Mouse (Mus musculus): Measurements from ENCODE around the gene Clec16a. TPM values are rescaled to one million over a fixed set of nuclear protein-coding genes. Genes with fewer than 3 reads are reported as not detected.

Clec16a gene
- polyA plus RNA-seq, 1 experiment from 2014 or later, result 65.7 TPM

DNA sequence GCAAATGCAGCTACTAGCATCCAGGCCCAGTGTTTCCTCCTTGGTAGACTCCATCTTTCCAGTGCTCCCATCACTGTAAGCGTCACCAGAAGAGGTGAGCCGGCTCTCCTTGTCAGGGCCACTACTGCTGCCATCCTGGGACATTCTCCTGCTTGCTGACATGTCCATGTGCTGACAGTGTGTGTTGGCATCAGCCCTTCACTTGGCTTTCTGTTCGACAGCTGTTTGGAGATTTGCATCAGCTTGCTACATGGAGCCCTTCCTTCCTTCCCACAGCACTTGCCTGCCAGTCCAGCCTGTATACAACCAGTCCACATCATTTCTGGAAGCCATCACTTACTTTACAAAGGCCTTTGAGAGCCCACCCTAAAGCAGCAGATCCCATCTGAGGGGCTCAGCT lies 193.7 kb downstream of the Clec16a start:
- H3K9ac ChIP-seq (replicated peaks), result no peak overlapping the region
- no peaks in the 10 kb centered on the region for H3K9me3 ChIP-seq
- no peak overlapping the region for H3K27ac ChIP-seq
- no peaks in the 10 kb centered on the region for H3K36me3 ChIP-seq
- no peaks in the 10 kb centered on the region for H3K27me3 ChIP-seq
- H3K4me2 ChIP-seq (replicated peaks), result no peak overlapping the region
- H3K4me1 ChIP-seq (replicated peaks), result peaks cover 3% of the 10 kb centered on the region; the same call in 1 of the 2 replicates
- 96% methylated on average over 3 of the region's 3 CpGs for WGBS
- H3K4me3 ChIP-seq (replicated peaks), result no peak overlapping the region
- ATAC-seq, result no peak

DNA sequence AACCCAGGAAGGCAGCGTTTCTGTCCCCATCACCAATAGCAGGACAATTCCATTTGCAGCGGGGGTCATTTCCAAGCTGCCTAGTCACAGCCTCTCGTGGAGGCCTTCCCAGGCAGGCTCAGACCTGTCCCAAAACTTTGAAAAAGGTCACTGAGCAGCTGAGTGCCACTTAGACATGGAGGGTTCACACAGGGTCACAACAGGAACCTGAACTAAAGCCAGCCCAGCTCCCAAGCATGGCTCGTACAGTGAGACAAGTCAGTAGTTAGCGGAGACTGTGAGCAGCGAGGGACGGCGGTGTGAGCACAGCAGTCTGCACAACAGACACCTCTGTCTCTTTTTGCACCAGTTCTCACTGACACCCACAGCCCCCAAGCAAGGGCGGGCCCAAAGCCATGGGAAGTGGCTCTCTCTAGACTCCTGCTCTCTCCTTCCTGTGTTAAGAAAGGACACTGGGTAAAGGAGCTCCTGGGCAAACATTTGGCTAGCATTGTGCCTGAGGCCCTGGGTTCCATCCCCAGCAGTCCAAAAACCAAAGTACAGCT lies 194.8 kb downstream of the Clec16a start:
- Histone ChIP-seq H3K36me3 (no peaks in the 10 kb centered on the region), H3K9me3 (no peaks in the 10 kb centered on the region), H3K27ac (no peak overlapping the region), H3K4me3 (replicated peaks) (no peak overlapping the region), H3K9ac (replicated peaks) (no peak overlapping the region), H3K4me2 (replicated peaks) (no peak overlapping the region), H3K4me1 (replicated peaks) (peaks cover 3% of the 10 kb centered on the region; the same call in 1 of the 2 replicates), H3K27me3 (no peaks in the 10 kb centered on the region)
- ATAC-seq, result no peak
- 76% methylated on average over 9 of the region's 9 CpGs for WGBS

DNA sequence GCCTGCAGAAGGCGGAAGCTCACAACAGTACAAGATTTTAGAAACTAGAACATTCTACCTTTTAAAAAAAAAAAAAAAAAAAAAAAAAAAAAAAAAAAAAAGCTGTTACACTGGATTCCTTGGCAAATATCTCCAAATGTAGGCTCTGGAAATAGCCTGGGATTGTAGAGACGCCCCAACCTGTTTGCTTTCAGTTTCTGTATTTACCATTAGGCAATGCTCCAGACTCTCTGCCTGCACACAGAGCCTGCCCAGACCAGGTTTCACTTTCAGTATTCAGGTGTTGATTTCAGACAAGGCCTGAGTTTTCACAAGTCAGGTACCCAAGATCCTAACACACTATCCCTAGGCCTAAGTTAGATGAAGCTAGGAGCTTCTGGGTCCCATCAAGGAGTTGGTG lies 195.9 kb downstream of the Clec16a start:
- H3K9ac ChIP-seq (replicated peaks), result no peak overlapping the region
- H3K27ac ChIP-seq, result no peak overlapping the region
- no peak overlapping the region for H3K4me2 ChIP-seq (replicated peaks)
- no peaks in the 10 kb centered on the region for H3K27me3 ChIP-seq
- H3K9me3 ChIP-seq, result no peaks in the 10 kb centered on the region
- H3K4me3 ChIP-seq (replicated peaks), result no peak overlapping the region
- no peak for ATAC-seq
- 93% methylated on average over 2 of the region's 2 CpGs for WGBS
- peaks cover 3% of the 10 kb centered on the region; the same call in 1 of the 2 replicates for H3K4me1 ChIP-seq (replicated peaks)
- no peaks in the 10 kb centered on the region for H3K36me3 ChIP-seq

DNA sequence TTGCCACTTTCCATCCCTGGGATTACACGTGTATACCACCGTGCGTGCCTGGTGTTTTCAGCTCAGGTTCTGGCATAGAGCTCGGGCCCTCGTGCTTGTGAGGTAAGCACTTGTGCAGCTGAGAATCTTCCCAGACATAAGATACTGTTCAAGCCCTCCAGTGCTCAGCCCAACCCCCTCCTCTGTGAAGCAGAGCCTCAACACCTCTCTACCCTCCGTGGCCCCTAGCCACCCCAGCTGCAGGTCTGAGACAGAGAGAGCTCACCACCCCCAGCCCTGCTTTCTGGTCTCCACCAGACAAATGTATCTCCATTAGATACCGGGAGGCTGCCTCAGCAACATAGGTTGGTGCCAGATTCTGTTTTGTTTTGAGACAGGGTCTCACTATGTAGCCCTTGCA lies 204.1 kb downstream of the Clec16a start:
- H3K27ac ChIP-seq, result no peak overlapping the region
- no peak overlapping the region for H3K4me3 ChIP-seq (replicated peaks)
- WGBS, result 80% methylated on average over 7 of the region's 7 CpGs
- no peaks in the 10 kb centered on the region for H3K27me3 ChIP-seq
- no peak overlapping the region for H3K9ac ChIP-seq (replicated peaks)
- no peak for ATAC-seq
- H3K4me2 ChIP-seq (replicated peaks), result no peak overlapping the region
- H3K36me3 ChIP-seq, result no peaks in the 10 kb centered on the region
- 0 out of 2 replicates have a peak, but pooled peaks cover 3% of the 10 kb centered on the region for H3K4me1 ChIP-seq (replicated peaks)
- no peaks in the 10 kb centered on the region for H3K9me3 ChIP-seq

DNA sequence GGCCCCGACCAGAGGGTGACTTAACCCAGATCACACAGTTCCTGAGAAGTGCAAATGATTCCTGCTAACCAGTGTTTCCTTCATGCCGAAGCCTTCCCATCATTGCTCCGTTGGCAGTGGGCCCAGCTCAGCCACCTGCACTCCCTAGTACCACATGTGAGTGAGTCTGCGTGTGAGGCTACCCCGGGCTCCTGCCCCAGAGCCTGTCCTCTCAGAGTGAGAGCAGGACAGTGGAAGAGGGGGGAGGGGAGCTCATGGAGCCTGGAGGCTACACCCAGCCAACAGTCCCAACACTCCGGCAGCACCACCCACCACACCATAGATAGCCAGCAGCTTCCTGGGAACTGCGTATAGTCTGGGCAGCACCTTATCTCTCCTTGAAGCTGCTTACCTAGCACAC lies 204.7 kb downstream of the Clec16a start:
- H3K4me3 ChIP-seq (replicated peaks), result no peak overlapping the region
- H3K4me2 ChIP-seq (replicated peaks), result no peak overlapping the region
- no peaks in the 10 kb centered on the region for H3K36me3 ChIP-seq
- H3K4me1 ChIP-seq (replicated peaks), result 0 out of 2 replicates have a peak, but pooled peaks cover 3% of the 10 kb centered on the region
- H3K27me3 ChIP-seq, result no peaks in the 10 kb centered on the region
- H3K9ac ChIP-seq (replicated peaks), result no peak overlapping the region
- H3K9me3 ChIP-seq, result no peaks in the 10 kb centered on the region
- 76% methylated on average over 7 of the region's 7 CpGs for WGBS
- no peak; the same call in 1 of the 2 replicates for ATAC-seq
- H3K27ac ChIP-seq, result no peak overlapping the region

DNA sequence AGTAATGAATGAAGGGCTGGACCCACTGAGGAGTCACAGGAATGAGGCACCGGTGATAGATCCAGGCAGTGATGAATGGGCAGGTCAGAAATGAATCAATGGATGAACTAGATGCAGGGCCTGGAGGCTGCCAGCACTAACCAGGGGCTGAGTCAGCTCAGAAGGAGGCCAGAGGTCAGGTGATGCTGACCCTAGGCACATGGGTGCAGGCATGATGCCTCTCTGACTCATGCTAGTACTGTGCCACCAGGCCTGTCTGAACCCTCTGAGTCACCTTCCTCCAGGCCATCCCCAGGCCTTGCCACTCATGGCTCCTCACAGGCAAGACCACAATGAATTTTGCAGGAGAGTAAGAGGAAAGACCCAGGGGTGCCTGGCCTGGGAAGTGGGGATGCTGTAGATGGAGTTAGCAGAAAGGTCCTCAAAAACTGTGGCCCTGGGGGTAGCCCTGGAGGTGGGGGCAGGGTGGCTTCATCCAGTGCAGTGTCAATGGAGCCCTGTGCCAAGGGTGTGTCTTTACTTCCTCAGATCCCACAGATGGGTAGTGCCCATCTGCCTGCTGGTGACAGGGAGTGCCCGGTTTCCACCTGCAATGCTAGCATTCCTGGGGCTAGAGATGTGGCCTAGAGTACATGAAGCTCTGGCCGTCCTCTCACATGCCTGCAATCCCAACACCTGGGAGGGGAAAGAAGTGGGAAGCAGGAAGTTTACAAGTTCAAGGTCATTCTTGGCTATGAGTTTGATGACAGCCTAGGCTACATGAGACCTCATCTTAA lies 209.6 kb downstream of the Clec16a start:
- H3K27me3 ChIP-seq, result no peaks in the 10 kb centered on the region
- H3K4me2 ChIP-seq (replicated peaks), result no peak overlapping the region
- H3K36me3 ChIP-seq, result no peaks in the 10 kb centered on the region
- no peak overlapping the region for H3K27ac ChIP-seq
- no peaks in the 10 kb centered on the region for H3K9me3 ChIP-seq
- H3K9ac ChIP-seq (replicated peaks), result no peak overlapping the region
- WGBS, result 92% methylated on average over 3 of the region's 3 CpGs
- no peak overlapping the region for H3K4me3 ChIP-seq (replicated peaks)
- 0 out of 2 replicates have a peak, but pooled peaks cover 2% of the 10 kb centered on the region for H3K4me1 ChIP-seq (replicated peaks)
- ATAC-seq, result 0 out of 2 replicates have a peak, but pooled peaks have one; percentile 21

DNA sequence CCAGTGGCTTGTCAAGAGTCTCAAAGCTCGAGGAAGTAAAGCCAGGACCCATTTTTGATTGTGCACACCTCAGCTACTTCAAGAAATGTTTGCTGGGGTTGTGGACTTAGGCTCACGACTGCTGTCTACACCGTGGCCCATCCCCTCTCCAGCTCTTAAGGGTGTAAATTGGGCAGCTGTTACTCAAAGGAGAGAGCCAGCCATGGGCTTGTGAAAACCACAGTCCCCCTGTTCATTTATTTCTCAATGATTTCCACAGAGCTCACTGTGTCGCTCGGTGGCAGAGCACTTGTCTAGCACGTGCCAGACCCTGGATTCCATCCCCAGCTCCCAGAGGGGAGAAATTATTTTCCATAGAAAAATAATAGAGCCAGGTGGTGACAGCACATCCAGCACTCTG lies 211.0 kb downstream of the Clec16a start:
- H3K27me3 ChIP-seq, result no peaks in the 10 kb centered on the region
- no peak overlapping the region for H3K4me3 ChIP-seq (replicated peaks)
- H3K9ac ChIP-seq (replicated peaks), result no peak overlapping the region
- ATAC-seq, result no peak
- H3K27ac ChIP-seq, result no peak overlapping the region
- WGBS, result 84% methylated on average over 5 of the region's 6 CpGs
- no peaks in the 10 kb centered on the region for H3K4me1 ChIP-seq (replicated peaks)
- no peaks in the 10 kb centered on the region for H3K9me3 ChIP-seq
- H3K36me3 ChIP-seq, result no peaks in the 10 kb centered on the region
- H3K4me2 ChIP-seq (replicated peaks), result no peak overlapping the region

DNA sequence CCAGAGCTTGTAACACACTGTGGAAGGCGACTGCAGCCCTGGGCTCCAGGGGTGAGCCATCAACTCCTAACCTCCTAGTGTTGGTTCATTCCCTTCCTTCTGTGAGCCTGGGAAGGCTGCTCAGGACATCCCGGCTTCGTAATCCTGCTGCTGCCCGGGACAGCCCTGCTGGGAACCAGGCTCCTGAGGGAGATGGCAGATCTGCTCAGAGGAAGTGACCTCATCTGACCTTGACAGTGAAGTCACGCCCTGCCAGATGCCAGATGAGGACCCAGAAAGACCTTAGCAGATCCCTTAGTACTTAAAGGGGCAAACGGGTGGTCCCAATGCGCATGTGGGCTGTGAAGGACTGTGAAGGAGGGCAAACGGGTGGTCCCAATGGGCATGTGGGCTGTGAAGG lies 216.0 kb downstream of the Clec16a start:
- Histone ChIP-seq H3K27me3 (no peaks in the 10 kb centered on the region), H3K36me3 (no peaks in the 10 kb centered on the region), H3K4me1 (replicated peaks) (no peaks in the 10 kb centered on the region), H3K27ac (no peak overlapping the region), H3K9me3 (no peaks in the 10 kb centered on the region), H3K4me3 (replicated peaks) (no peak overlapping the region), H3K9ac (replicated peaks) (no peak overlapping the region), H3K4me2 (replicated peaks) (no peak overlapping the region)
- ATAC-seq, result no peak
- WGBS, result 80% methylated on average over 8 of the region's 8 CpGs

DNA sequence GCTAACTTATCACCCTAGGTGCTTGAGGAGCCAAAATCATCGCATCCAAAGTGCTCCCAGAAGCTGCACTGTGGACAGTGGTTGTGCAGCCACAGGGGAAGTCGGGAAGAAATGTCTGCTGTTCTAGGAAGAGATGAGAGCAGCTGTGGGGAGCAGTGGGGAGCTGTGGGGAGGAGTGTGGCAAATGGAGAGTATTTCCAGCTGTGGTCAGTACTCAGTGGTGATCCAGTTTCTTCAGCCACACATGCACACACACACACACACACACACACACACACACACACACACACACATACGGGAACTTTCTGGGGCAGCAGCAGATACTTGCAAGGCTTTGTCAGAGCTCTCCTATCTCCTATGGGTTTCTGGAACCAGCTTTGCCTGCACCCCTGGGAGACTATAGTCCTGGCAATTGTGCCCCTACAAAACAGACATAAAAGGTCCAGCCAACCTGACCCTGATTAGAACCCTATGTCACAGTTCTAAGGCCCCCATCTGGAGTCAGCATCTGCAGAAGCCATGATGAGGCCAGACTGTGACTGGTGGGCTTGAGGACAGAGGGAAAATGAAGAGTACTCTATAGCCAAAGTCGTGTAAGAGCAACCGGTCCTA lies 217.5 kb downstream of the Clec16a start:
- H3K4me3 ChIP-seq (replicated peaks), result no peak overlapping the region
- no peak overlapping the region for H3K4me2 ChIP-seq (replicated peaks)
- WGBS, result 78% methylated on average over 5 of the region's 5 CpGs
- H3K9me3 ChIP-seq, result no peaks in the 10 kb centered on the region
- H3K27me3 ChIP-seq, result no peaks in the 10 kb centered on the region
- no peak overlapping the region for H3K27ac ChIP-seq
- no peak overlapping the region for H3K9ac ChIP-seq (replicated peaks)
- H3K36me3 ChIP-seq, result no peaks in the 10 kb centered on the region
- ATAC-seq, result no peak
- H3K4me1 ChIP-seq (replicated peaks), result no peaks in the 10 kb centered on the region

DNA sequence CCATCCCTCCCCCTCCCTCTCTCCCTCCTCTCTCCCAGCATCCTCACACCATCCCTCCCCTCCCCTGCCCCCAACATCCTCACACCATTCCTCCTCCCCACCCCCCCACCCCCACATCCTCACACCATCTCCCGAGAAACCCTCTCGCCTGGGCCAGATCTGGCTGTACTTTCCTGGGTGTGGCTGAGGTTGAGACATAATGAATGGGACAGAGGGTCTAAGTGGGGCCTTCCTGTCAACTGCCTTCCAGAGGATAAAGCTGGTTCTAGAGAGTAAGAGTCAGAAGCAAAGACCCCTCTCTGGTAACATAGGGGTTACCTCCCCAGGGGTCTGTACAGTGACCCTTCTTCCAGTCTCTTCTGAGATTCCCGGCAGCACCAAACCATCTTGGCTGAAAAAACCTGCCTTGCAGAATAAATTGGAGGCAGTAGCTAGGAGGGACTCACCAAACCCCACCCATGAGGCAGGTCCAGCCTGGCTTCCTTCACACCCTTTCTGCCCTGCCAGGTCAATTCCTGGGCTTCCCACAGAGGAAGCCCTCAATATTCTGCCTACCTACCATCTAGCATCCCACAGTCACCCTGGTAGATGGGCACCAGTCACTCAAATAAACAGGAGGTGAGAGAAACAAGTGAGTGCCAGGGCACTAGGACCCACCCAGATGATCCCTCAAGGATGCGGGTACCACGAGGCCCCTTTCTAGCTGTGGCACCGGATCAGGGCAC lies 218.6 kb downstream of the Clec16a start:
- no peak for ATAC-seq
- no peaks in the 10 kb centered on the region for H3K36me3 ChIP-seq
- H3K27me3 ChIP-seq, result no peaks in the 10 kb centered on the region
- H3K4me3 ChIP-seq (replicated peaks), result no peak overlapping the region
- 67% methylated on average over 6 of the region's 6 CpGs for WGBS
- no peaks in the 10 kb centered on the region for H3K9me3 ChIP-seq
- H3K4me2 ChIP-seq (replicated peaks), result no peak overlapping the region
- no peak overlapping the region for H3K9ac ChIP-seq (replicated peaks)
- H3K27ac ChIP-seq, result no peak overlapping the region
- no peaks in the 10 kb centered on the region for H3K4me1 ChIP-seq (replicated peaks)

DNA sequence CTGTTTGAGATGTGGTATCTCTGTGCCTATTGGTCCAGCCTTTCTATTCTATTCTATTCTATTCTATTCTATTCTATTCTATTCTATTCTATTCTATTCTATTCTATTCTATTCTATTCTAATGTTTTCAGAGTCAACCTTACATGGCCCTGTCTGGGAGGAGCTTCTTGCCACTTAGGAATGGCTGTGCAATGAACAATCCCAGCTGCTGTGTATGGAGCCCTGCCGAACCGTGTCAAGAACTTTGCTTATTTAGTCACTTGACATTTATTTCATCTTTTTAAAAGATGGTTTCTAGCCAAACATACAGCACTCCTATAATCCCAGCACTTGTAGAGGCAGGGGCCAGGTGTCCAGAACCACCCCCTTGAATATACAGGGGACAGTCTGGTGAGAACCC lies 219.2 kb downstream of the Clec16a start:
- Histone ChIP-seq H3K27ac (no peak overlapping the region), H3K9me3 (no peaks in the 10 kb centered on the region), H3K36me3 (no peaks in the 10 kb centered on the region), H3K9ac (replicated peaks) (no peak overlapping the region), H3K4me2 (replicated peaks) (no peak overlapping the region), H3K4me1 (replicated peaks) (no peaks in the 10 kb centered on the region), H3K27me3 (peaks cover under 1% of the 10 kb centered on the region; the same call in 1 of the 2 replicates), H3K4me3 (replicated peaks) (no peak overlapping the region)
- no peak for ATAC-seq
- 68% methylated on average over 2 of the region's 2 CpGs for WGBS

DNA sequence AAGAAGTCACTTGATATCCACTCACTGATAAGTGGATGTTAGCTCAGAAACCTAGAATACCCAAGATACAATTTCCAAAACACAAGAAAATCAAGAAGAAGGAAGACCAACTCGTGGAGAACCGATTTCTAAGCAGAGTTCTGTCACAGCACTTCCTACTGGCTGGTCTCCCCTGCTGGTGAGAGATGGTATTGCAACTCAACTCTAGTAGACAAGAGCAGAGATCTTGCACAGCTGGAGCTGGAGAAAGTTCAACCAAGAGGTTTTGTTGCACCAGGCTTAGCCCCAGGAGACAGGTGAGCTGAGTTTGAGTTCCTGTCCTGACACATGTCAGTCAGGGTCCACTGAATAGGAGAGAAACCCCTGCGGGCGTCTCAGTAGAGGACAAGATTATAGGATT lies 222.0 kb downstream of the Clec16a start:
- H3K9ac ChIP-seq (replicated peaks), result no peak overlapping the region
- no peaks in the 10 kb centered on the region for H3K9me3 ChIP-seq
- H3K4me1 ChIP-seq (replicated peaks), result no peaks in the 10 kb centered on the region
- H3K36me3 ChIP-seq, result no peaks in the 10 kb centered on the region
- no peak overlapping the region for H3K4me2 ChIP-seq (replicated peaks)
- 44% methylated on average over 4 of the region's 4 CpGs for WGBS
- no peak overlapping the region for H3K27ac ChIP-seq
- ATAC-seq, result no peak
- no peak overlapping the region for H3K4me3 ChIP-seq (replicated peaks)
- H3K27me3 ChIP-seq, result peaks cover 6% of the 10 kb centered on the region; the same call in 1 of the 2 replicates
